Mouse (Mus musculus) limb, embryonic 12.5 days (tissue): ENCODE data around the gene Meaf6. TPM values are rescaled to one million over a fixed set of nuclear protein-coding genes. Genes with fewer than 3 reads are reported as not detected.

Experiments used
- ATAC-seq: fragments of 200-750 bp; cut with Nextera tagmentation; 2 replicates; pipeline ENCODE4 v1.8.0; 2017; ENCODE audit warnings: low read depth, moderate TSS enrichment; ENCODE audit not compliant: insufficient number of reproducible peaks, insufficient read depth, low FRiP score, low TSS enrichment
- H3K27ac ChIP-seq: fragments of 300-500 bp; sonication (generic); 2 replicates; pipeline ENCODE4 v1.5.1; 2016; ENCODE audit warnings: mild to moderate bottlenecking, moderate library complexity
- H3K27me3 ChIP-seq: fragments of 300-500 bp; sonication (generic); 2 replicates; pipeline ENCODE4 v1.6.1; 2016; ENCODE audit warnings: mild to moderate bottlenecking, moderate library complexity
- H3K36me3 ChIP-seq: fragments of 300-500 bp; sonication (generic); 2 replicates; pipeline ENCODE4 v1.6.1; 2016; ENCODE audit warnings: mild to moderate bottlenecking, moderate library complexity
- H3K4me1 ChIP-seq: fragments of 300-500 bp; sonication (generic); replicated peaks from 2 replicates; pipeline ENCODE4 v1.6.1; 2016
- H3K4me2 ChIP-seq: fragments of 300-500 bp; sonication (generic); 2 replicates; pipeline ENCODE4 v1.6.1; 2016; ENCODE audit warnings: mild to moderate bottlenecking, moderate library complexity
- H3K4me3 ChIP-seq: fragments of 300-500 bp; sonication (generic); replicated peaks from 2 replicates; pipeline ENCODE4 v1.5.1; 2016; ENCODE audit warnings: mild to moderate bottlenecking
- H3K9ac ChIP-seq: fragments of 300-500 bp; sonication (generic); replicated peaks from 2 replicates; pipeline ENCODE4 v1.6.1; 2016; ENCODE audit warnings: mild to moderate bottlenecking, moderate library complexity
- H3K9me3 ChIP-seq: fragments of 300-500 bp; sonication (generic); 2 replicates; pipeline ENCODE4 v1.6.1; 2016; ENCODE audit warnings: mild to moderate bottlenecking, moderate library complexity
- WGBS: fragments of 180-500 bp; shearing (Covaris S2); methylation state at CpG from one replicate; pipeline ENCODE4 v1.1.7; 2016; 5-methylcytosine and 5-hydroxymethylcytosine counted together
- polyA plus RNA-seq: library from polyadenylated mRNA; unstranded; fragments of >200 nt; fragmentation: Nextera tagmentation; extraction: Ambion mirVana; gene quantifications from 2 replicates; pipeline ENCODE4 v1.2.1, GENCODE M21; 2016

Meaf6 gene
- polyA plus RNA-seq, 1 experiment from 2014 or later = 74.6 TPM

- H3K4me3 ChIP-seq = no peak overlapping the region
- H3K27ac ChIP-seq = no peak overlapping the region
- H3K4me2 ChIP-seq = no peak overlapping the region
- H3K9me3 ChIP-seq = no peaks in the 10 kb centered on the region
- 57% methylated on average over 8 of the region's 8 CpGs for WGBS
- ATAC-seq = no peak
- peaks cover 3% of the 10 kb centered on the region; the same call in 1 of the 2 replicates for H3K4me1 ChIP-seq
- H3K36me3 ChIP-seq = no peaks in the 10 kb centered on the region
- H3K27me3 ChIP-seq = peaks cover 29% of the 10 kb centered on the region
- no peak overlapping the region for H3K9ac ChIP-seq
These were observed 76.5 kb downstream of the Meaf6 start for GRCm38 (mm10) chr4:125161392-125161791.

- WGBS = 57% methylated on average over 7 of the region's 7 CpGs
- ATAC-seq = no peak
These were observed 77.8 kb downstream of the Meaf6 start for GRCm38 (mm10) chr4:125162701-125163100.

More at GRCm38 (mm10) chr4:125162701-125163100, 77.8 kb downstream of the Meaf6 start:
- Histone ChIP-seq H3K27me3 (peaks cover 33% of the 10 kb centered on the region), H3K27ac (no peak overlapping the region), H3K9me3 (no peaks in the 10 kb centered on the region), H3K9ac (no peak overlapping the region), H3K4me3 (no peak overlapping the region), H3K4me2 (no peak overlapping the region), H3K4me1 (peaks cover 3% of the 10 kb centered on the region; the same call in 1 of the 2 replicates), H3K36me3 (no peaks in the 10 kb centered on the region)

Other genes starting within 250 kb of the Meaf6 start
- gene Yrdc, start 234.5 kb upstream of the Meaf6 start, polyA plus RNA-seq = 41.4 and 44.3 TPM in 2 replicates
- gene 1110065P20Rik, start 233.9 kb upstream of the Meaf6 start, polyA plus RNA-seq = 59.1 and 63.6 TPM in 2 replicates
- gene Maneal, start 223.0 kb upstream of the Meaf6 start, polyA plus RNA-seq = 0.71 and 0.77 TPM in 2 replicates
- 0.14 and 0.15 TPM in 2 replicates for gene Epha10, start 204.2 kb upstream of the Meaf6 start, polyA plus RNA-seq
- 19.2 and 19.4 TPM in 2 replicates for gene 9930104L06Rik, start 148.1 kb upstream of the Meaf6 start, polyA plus RNA-seq
- gene Cdca8, start 145.8 kb upstream of the Meaf6 start, polyA plus RNA-seq = 176 and 180 TPM in 2 replicates
- 1.7 and 3.5 TPM in 2 replicates for gene Rspo1, start 98.7 kb upstream of the Meaf6 start, polyA plus RNA-seq
- 93.5 and 95.2 TPM in 2 replicates for gene Gnl2, start 68.5 kb upstream of the Meaf6 start, polyA plus RNA-seq
- not detected in 2 replicates for gene Dnali1, start 19.4 kb upstream of the Meaf6 start, polyA plus RNA-seq
- gene Snip1, start 18.5 kb upstream of the Meaf6 start, polyA plus RNA-seq = 39.6 and 40.9 TPM in 2 replicates
- 0.24 and 0.32 TPM in 2 replicates for gene Zc3h12a, start 42.7 kb downstream of the Meaf6 start, polyA plus RNA-seq